Comparison of ENCODE assay signal across 18 mouse cellular contexts in genomic region chr15:56448015-56448645, GRCm38 (mm10).
A peak's percentile ranks its signal among the peaks of the same experiment; 100 is the strongest.
DNase-seq lines count a peak whose midpoint lies in the region; ATAC-seq and TF ChIP-seq lines count a peak whose summit lies in the region.
"Had no signal": no experiment of that assay in that cellular context is flagged by ENCODE, and none has a peak within 500 bp of the region (broad histone marks: within the 10 kb centered on the region; RNA-seq: fewer than 3 reads in every experiment).

No protein-coding gene starts in this region.

- peak; percentile 62 for DNase-seq in gastrocnemius, adult 18-20 months (ENCODE audit: low spot score)
- DNase-seq in gastrocnemius, postnatal 10 days: no peak
- DNase-seq in neural tube, embryonic 10.5 days (ENCODE audit: extremely low spot score, low spot score): no peak
- peak; percentile 9 for DNase-seq in gastrocnemius, postnatal 14 days
- DNase-seq in midbrain, postnatal 0 days (ENCODE audit: low spot score): peak; percentile 61
- no peak for DNase-seq in urinary bladder, postnatal 25 days (ENCODE audit: low spot score)
- DNase-seq: cerebellum, adult 9-11 months; kidney, adult 8-10 months; kidney, postnatal 14 days; layer of hippocampus, postnatal 36 days; liver, postnatal 0 days; lung, postnatal 10 days; thymus, postnatal 25 days had no signal

- peak; percentile 63; the same call in 1 of the 2 replicates for ATAC-seq in neural tube, embryonic 13.5 days (ENCODE audit: low read depth)
- ATAC-seq in midbrain, postnatal 0 days (ENCODE audit: low FRiP score): no peak
- ATAC-seq: inflammation-experienced regulatory T-cells, adult 6 months; liver, postnatal 0 days had no signal

- WGBS in neural tube, embryonic 13.5 days: 52% methylated on average over 10 of the region's 10 CpGs
- 52% methylated on average over 10 of the region's 10 CpGs for WGBS in midbrain, postnatal 0 days

- no peaks in the 10 kb centered on the region for H3K36me3 ChIP-seq in neural tube, embryonic 13.5 days
- no peaks in the 10 kb centered on the region for H3K36me3 ChIP-seq in midbrain, postnatal 0 days (ENCODE audit: insufficient read depth, low read length)
- H3K36me3 ChIP-seq: forebrain, embryonic 10.5 days; neural tube, embryonic 12.5 days had no signal

- TF ChIP-seq CTCF in midbrain, postnatal 0 days (IDR thresholded peaks at IDR 0.05): no peak

- H3K4me1 ChIP-seq in neural tube, embryonic 13.5 days (replicated peaks): no peaks in the 10 kb centered on the region
- no peaks in the 10 kb centered on the region for H3K4me1 ChIP-seq in midbrain, postnatal 0 days (ENCODE audit: insufficient read depth, low read length)
- H3K4me1 ChIP-seq: forebrain, embryonic 10.5 days; neural tube, embryonic 12.5 days had no signal

- no peak overlapping the region for H3K4me2 ChIP-seq in neural tube, embryonic 13.5 days
- no peak overlapping the region for H3K4me2 ChIP-seq in midbrain, postnatal 0 days (ENCODE audit: low read depth, low read length, poor library complexity, severe bottlenecking)
- H3K4me2 ChIP-seq: neural tube, embryonic 12.5 days had no signal

- H3K9me3 ChIP-seq in neural tube, embryonic 13.5 days: no peaks in the 10 kb centered on the region
- H3K9me3 ChIP-seq in midbrain, postnatal 0 days (ENCODE audit: low read length): no peaks in the 10 kb centered on the region
- H3K9me3 ChIP-seq: forebrain, embryonic 10.5 days; neural tube, embryonic 12.5 days had no signal

- H3K27me3 ChIP-seq in neural tube, embryonic 13.5 days: no peaks in the 10 kb centered on the region
- no peaks in the 10 kb centered on the region for H3K27me3 ChIP-seq in midbrain, postnatal 0 days (ENCODE audit: insufficient read depth, low read length)
- H3K27me3 ChIP-seq: neural tube, embryonic 12.5 days had no signal

- no peak overlapping the region for H3K27ac ChIP-seq in neural tube, embryonic 13.5 days (replicated peaks)
- no peak overlapping the region for H3K27ac ChIP-seq in midbrain, postnatal 0 days (ENCODE audit: low read depth, low read length)
- H3K27ac ChIP-seq: forebrain, embryonic 10.5 days; layer of hippocampus, adult 2 months; neural tube, embryonic 12.5 days had no signal

- H3K9ac ChIP-seq in neural tube, embryonic 13.5 days: no peak overlapping the region
- H3K9ac ChIP-seq in midbrain, postnatal 0 days (replicated peaks; ENCODE audit: low read length, poor library complexity, severe bottlenecking): no peak overlapping the region
- H3K9ac ChIP-seq: liver, postnatal 0 days; neural tube, embryonic 12.5 days had no signal

- intact Hi-C loops in gastrocnemius, postnatal 14 days (cut with DNase I; ENCODE audit: low total_unique reads): no loop called here

- no peak overlapping the region for H3K4me3 ChIP-seq in neural tube, embryonic 13.5 days
- no peak overlapping the region for H3K4me3 ChIP-seq in midbrain, postnatal 0 days (ENCODE audit: low read depth, low read length)
- H3K4me3 ChIP-seq: forebrain, embryonic 10.5 days; layer of hippocampus, adult 2 months; neural tube, embryonic 12.5 days had no signal

Comparison
In these comparisons a context has a peak if more than half of its experiments do, and no peak if none do; other contexts are left out.
1. DNase-seq: peak in gastrocnemius, adult 18-20 months (single experiment), gastrocnemius, postnatal 14 days (single experiment) and midbrain, postnatal 0 days (single experiment); none in gastrocnemius, postnatal 10 days (single experiment), neural tube, embryonic 10.5 days (single experiment) and urinary bladder, postnatal 25 days (single experiment).